Mouse (Mus musculus) heart, embryonic 16.5 days (tissue): Measurements from ENCODE around the gene 1700019N19Rik. TPM values are rescaled to one million over a fixed set of nuclear protein-coding genes. Genes with fewer than 3 reads are reported as not detected.

Experiments
- ATAC-seq: fragments of 200-750 bp; cut with Nextera tagmentation; replicated peaks from 2 replicates; pipeline ENCODE4 v1.8.0; 2017; ENCODE audit warnings: moderate number of reproducible peaks; ENCODE audit not compliant: insufficient read depth, low FRiP score; ENCODE audit errors: extremely low read depth
- H3K27ac ChIP-seq: fragments of 300-500 bp; sonication (generic); 2 replicates; pipeline ENCODE4 v1.5.1; 2014; ENCODE audit warnings: mild to moderate bottlenecking, low read length, control low read depth, moderate library complexity
- H3K27me3 ChIP-seq: fragments of 300-500 bp; sonication (generic); 2 replicates; pipeline ENCODE4 v1.6.1; 2014; ENCODE audit warnings: low read length, mixed read lengths; ENCODE audit not compliant: control insufficient read depth, insufficient read depth
- H3K36me3 ChIP-seq: fragments of 300-500 bp; sonication (generic); 2 replicates; pipeline ENCODE4 v1.6.1; 2014; ENCODE audit not compliant: control insufficient read depth, insufficient read depth
- H3K4me1 ChIP-seq: fragments of 300-500 bp; sonication (generic); 2 replicates; pipeline ENCODE4 v1.6.1; 2014; ENCODE audit warnings: low read length, mixed read lengths; ENCODE audit not compliant: control insufficient read depth, insufficient read depth
- H3K4me2 ChIP-seq: fragments of 300-500 bp; sonication (generic); 2 replicates; pipeline ENCODE4 v1.6.1; 2014; ENCODE audit warnings: low read depth, mild to moderate bottlenecking, control low read depth, low read length
- H3K4me3 ChIP-seq: fragments of 300-500 bp; sonication (generic); 2 replicates; pipeline ENCODE4 v1.5.1; 2014; ENCODE audit warnings: mild to moderate bottlenecking, control low read depth, low read length
- H3K9ac ChIP-seq: fragments of 300-500 bp; sonication (generic); 2 replicates; pipeline ENCODE4 v1.6.1; 2014; ENCODE audit warnings: low read length, control low read depth
- H3K9me3 ChIP-seq: fragments of 300-500 bp; sonication (generic); replicated peaks from 2 replicates; pipeline ENCODE4 v1.6.1; 2016; ENCODE audit warnings: low read length; ENCODE audit not compliant: control insufficient read depth
- WGBS: fragments of 180-500 bp; shearing (Covaris S2); extraction: QIAGEN DNeasy Blood & Tissue Kit; methylation state at CpG from one replicate; pipeline ENCODE4 v1.1.7; 2014; 5-methylcytosine and 5-hydroxymethylcytosine counted together
- polyA plus RNA-seq: library from polyadenylated mRNA; unstranded; fragments of >200 nt; fragmentation: Nextera tagmentation; extraction: Ambion mirVana; gene quantifications from 2 replicates; pipeline ENCODE4 v1.2.1, GENCODE M21; 2015

Gene 1700019N19Rik
- polyA plus RNA-seq, 1 experiment from 2014 or later, result not detected

- no peaks in the 10 kb centered on the region for H3K27me3 ChIP-seq
- no peak overlapping the region for H3K4me3 ChIP-seq
- no peak overlapping the region for H3K27ac ChIP-seq
- H3K9me3 ChIP-seq, result no peaks in the 10 kb centered on the region
- no peaks in the 10 kb centered on the region for H3K36me3 ChIP-seq
- H3K9ac ChIP-seq, result no peak overlapping the region
- ATAC-seq, result no peak
- WGBS, result 75% methylated on average over 9 of the region's 9 CpGs
- no peaks in the 10 kb centered on the region for H3K4me1 ChIP-seq
- no peak overlapping the region for H3K4me2 ChIP-seq
Measured at GRCm38 (mm10) chr19:58747498-58748000, 46.7 kb downstream of the 1700019N19Rik start.

GRCm38 (mm10) chr19:58743736-58744135 lies 50.5 kb downstream of the 1700019N19Rik start:
- Histone ChIP-seq H3K27me3 (no peaks in the 10 kb centered on the region), H3K9me3 (no peaks in the 10 kb centered on the region), H3K4me1 (no peaks in the 10 kb centered on the region), H3K4me3 (no peak overlapping the region), H3K9ac (no peak overlapping the region), H3K27ac (no peak overlapping the region), H3K36me3 (no peaks in the 10 kb centered on the region), H3K4me2 (no peak overlapping the region)
- 63% methylated on average over 4 of the region's 4 CpGs for WGBS
- ATAC-seq, result no peak

- H3K9ac ChIP-seq, result no peak overlapping the region
- no peak overlapping the region for H3K4me3 ChIP-seq
- H3K27me3 ChIP-seq, result no peaks in the 10 kb centered on the region
- H3K27ac ChIP-seq, result no peak overlapping the region
- no peaks in the 10 kb centered on the region for H3K9me3 ChIP-seq
- H3K4me2 ChIP-seq, result no peak overlapping the region
- no peaks in the 10 kb centered on the region for H3K36me3 ChIP-seq
- WGBS, result 77% methylated on average over 4 of the region's 4 CpGs
- no peaks in the 10 kb centered on the region for H3K4me1 ChIP-seq
- ATAC-seq, result no peak
Measured at GRCm38 (mm10) chr19:58742711-58743110, 51.5 kb downstream of the 1700019N19Rik start.

GRCm38 (mm10) chr19:58741036-58741435 lies 53.2 kb downstream of the 1700019N19Rik start:
- Histone ChIP-seq H3K27ac (no peak overlapping the region), H3K27me3 (no peaks in the 10 kb centered on the region), H3K4me3 (no peak overlapping the region), H3K9me3 (no peaks in the 10 kb centered on the region), H3K9ac (no peak overlapping the region), H3K36me3 (no peaks in the 10 kb centered on the region), H3K4me2 (no peak overlapping the region), H3K4me1 (no peaks in the 10 kb centered on the region)
- no peak for ATAC-seq
- 74% methylated on average over 6 of the region's 6 CpGs for WGBS

- no peak overlapping the region for H3K27ac ChIP-seq
- no peak for ATAC-seq
- 74% methylated on average over 4 of the region's 4 CpGs for WGBS
- no peak overlapping the region for H3K4me3 ChIP-seq
- H3K9me3 ChIP-seq, result no peaks in the 10 kb centered on the region
- no peaks in the 10 kb centered on the region for H3K36me3 ChIP-seq
- no peak overlapping the region for H3K4me2 ChIP-seq
- H3K27me3 ChIP-seq, result no peaks in the 10 kb centered on the region
- no peaks in the 10 kb centered on the region for H3K4me1 ChIP-seq
- no peak overlapping the region for H3K9ac ChIP-seq
Measured at GRCm38 (mm10) chr19:58738111-58738510, 56.1 kb downstream of the 1700019N19Rik start.

Other genes starting within 250 kb of the 1700019N19Rik start
- gene Pnlip, start 142.0 kb downstream of the 1700019N19Rik start, polyA plus RNA-seq, result not detected in 2 replicates
- gene Pnliprp1, start 65.6 kb downstream of the 1700019N19Rik start, polyA plus RNA-seq, result 0.92 and 3.9 TPM in 2 replicates
- gene Pnliprp2, start 34.7 kb downstream of the 1700019N19Rik start, polyA plus RNA-seq, result 0.12 and 0.15 TPM in 2 replicates
- gene Eno4, start 149.0 kb upstream of the 1700019N19Rik start, polyA plus RNA-seq, result 0.13 and 0.16 TPM in 2 replicates
- 13.7 and 14.8 TPM in 2 replicates for gene Hspa12a, start 149.2 kb upstream of the 1700019N19Rik start, polyA plus RNA-seq